Comparison of ENCODE assay signal across 9 mouse cellular contexts in the genomic region with DNA sequence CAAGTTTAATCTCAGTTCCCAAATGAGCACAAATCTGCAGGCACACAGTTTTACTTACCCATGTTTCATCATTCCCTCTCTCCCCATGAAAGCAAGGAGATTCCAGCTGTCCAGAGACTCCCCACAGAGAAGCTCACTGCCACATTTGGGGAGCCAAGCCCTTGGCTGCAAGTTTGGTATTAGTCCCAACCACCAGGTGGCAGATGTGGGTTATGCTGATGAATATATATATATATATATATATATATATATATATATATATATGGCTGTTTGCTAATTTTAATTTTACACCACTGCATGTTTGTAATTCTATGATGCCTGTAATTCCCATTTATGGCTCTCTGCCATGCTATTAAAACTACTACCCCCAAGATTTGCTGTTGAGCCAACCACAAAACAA.
DNase-seq lines count a peak whose midpoint lies in the region; ATAC-seq and TF ChIP-seq lines count a peak whose summit lies in the region.
"Had no signal": no experiment of that assay in that cellular context is flagged by ENCODE, and none has a peak within 500 bp of the region (broad histone marks: within the 10 kb centered on the region; RNA-seq: fewer than 3 reads in every experiment).

No protein-coding gene starts in this region.

- TF ChIP-seq CTCF in hindbrain, postnatal 0 days (IDR thresholded peaks at IDR 0.05; ENCODE audit: low read depth): peak; percentile 38

- no peaks in the 10 kb centered on the region for H3K9me3 ChIP-seq in hindbrain, postnatal 0 days (ENCODE audit: low read length)
- H3K9me3 ChIP-seq in hindbrain, embryonic 10.5 days: no peaks in the 10 kb centered on the region
- H3K9me3 ChIP-seq: midbrain, embryonic 12.5 days had no signal

- no peak for ATAC-seq in hindbrain, postnatal 0 days

- no peak overlapping the region for H3K4me3 ChIP-seq in hindbrain, postnatal 0 days (ENCODE audit: low read length)
- no peak overlapping the region for H3K4me3 ChIP-seq in hindbrain, embryonic 10.5 days
- H3K4me3 ChIP-seq: midbrain, embryonic 12.5 days had no signal

- H3K9ac ChIP-seq in hindbrain, postnatal 0 days (replicated peaks; ENCODE audit: low read length): no peak overlapping the region
- H3K9ac ChIP-seq: midbrain, embryonic 12.5 days had no signal

- no peaks in the 10 kb centered on the region for H3K4me1 ChIP-seq in hindbrain, postnatal 0 days (ENCODE audit: insufficient read depth, low read length)
- H3K4me1 ChIP-seq in hindbrain, embryonic 10.5 days (replicated peaks): 0 out of 2 replicates have a peak, but pooled peaks cover 3% of the 10 kb centered on the region
- H3K4me1 ChIP-seq: midbrain, embryonic 12.5 days had no signal

- H3K4me2 ChIP-seq in hindbrain, postnatal 0 days (ENCODE audit: low read depth, low read length): no peak overlapping the region
- H3K4me2 ChIP-seq: midbrain, embryonic 12.5 days had no signal

- H3K27ac ChIP-seq in hindbrain, postnatal 0 days: no peak overlapping the region
- no peak overlapping the region for H3K27ac ChIP-seq in hindbrain, embryonic 10.5 days
- H3K27ac ChIP-seq: midbrain, embryonic 12.5 days had no signal

- 0 out of 2 replicates have a peak, but pooled peaks cover 2% of the 10 kb centered on the region for H3K27me3 ChIP-seq in hindbrain, postnatal 0 days (ENCODE audit: insufficient read depth, low read length)
- peaks cover 73% of the 10 kb centered on the region for H3K27me3 ChIP-seq in hindbrain, embryonic 10.5 days (ENCODE audit: insufficient read depth, poor library complexity, severe bottlenecking)
- no peaks in the 10 kb centered on the region for H3K27me3 ChIP-seq in splenic B cell, adult 2 months (ENCODE audit: control insufficient read depth, insufficient read depth, low read length, poor library complexity, severe bottlenecking)

- no peaks in the 10 kb centered on the region for H3K36me3 ChIP-seq in hindbrain, postnatal 0 days (ENCODE audit: insufficient read depth, low read length)
- H3K36me3 ChIP-seq in hindbrain, embryonic 10.5 days: no peaks in the 10 kb centered on the region
- H3K36me3 ChIP-seq in splenic B cell, adult 2 months (ENCODE audit: control insufficient read depth, insufficient read depth, low read length, poor library complexity, severe bottlenecking): no peaks in the 10 kb centered on the region
- H3K36me3 ChIP-seq: midbrain, embryonic 12.5 days had no signal

- peak; percentile 60 for DNase-seq in hindbrain, postnatal 0 days (ENCODE audit: low spot score)
- no peak for DNase-seq in hindbrain, embryonic 10.5 days (ENCODE audit: low spot score)
- peak; percentile 2 for DNase-seq in thymus, postnatal 14 days
- DNase-seq in thymus, adult 18-20 months: no peak
- peak; percentile 16 for DNase-seq in embryo, embryonic 10.5 days (ENCODE audit: low spot score)
- peak; percentile 34 for DNase-seq in splenic B cell, adult 2 months (ENCODE audit: low read depth, low spot score)
- DNase-seq in ovary, postnatal 14 days (ENCODE audit: low spot score): no peak
- DNase-seq in adrenal gland, adult 18-20 months (ENCODE audit: low spot score in 2 of 2): no peak

Comparison
In these comparisons a context has a peak if more than half of its experiments do, and no peak if none do; other contexts are left out.
1. DNase-seq: peak in hindbrain, postnatal 0 days (single experiment), thymus, postnatal 14 days (single experiment), embryo, embryonic 10.5 days (single experiment) and splenic B cell, adult 2 months (single experiment); none in hindbrain, embryonic 10.5 days (single experiment), thymus, adult 18-20 months (0 of 2), ovary, postnatal 14 days (single experiment) and adrenal gland, adult 18-20 months (0 of 2).